Mouse (Mus musculus) MEL (cell line): ENCODE data around the gene Rmnd5b.

Experiments
- GATA1 ChIP-seq: IDR thresholded peaks from 2 replicates; pipeline ENCODE4 v1.6.1; 2011; ENCODE audit warnings: low read depth, low read length, improper control_type of control experiment
- HCFC1 ChIP-seq: IDR thresholded peaks from 2 replicates; pipeline ENCODE4 v1.6.1; 2012; ENCODE audit warnings: low read depth, mild to moderate bottlenecking, inconsistent platforms, low read length, improper control_type of control experiment, moderate library complexity
- ZC3H11A ChIP-seq: IDR thresholded peaks from 2 replicates; pipeline ENCODE4 v1.6.1; 2012; ENCODE audit warnings: low read depth, mild to moderate bottlenecking, inconsistent platforms, low read length, improper control_type of control experiment
- ZNF384 ChIP-seq: IDR thresholded peaks from 2 replicates; pipeline ENCODE4 v1.6.1; 2012; ENCODE audit warnings: low read depth, mild to moderate bottlenecking, inconsistent platforms, low read length, improper control_type of control experiment

GRCm38 (mm10) chr11:51644217-51644616 lies 8.5 kb upstream of the Rmnd5b start:
- TF ChIP-seq ZC3H11A (no peak), GATA1 (no peak), HCFC1 (no peak), ZNF384 (no peak)
